Mouse (Mus musculus) cortical plate, adult 2 months (tissue): ENCODE measurements around the gene Olfr798.

Source experiments
- CTCF ChIP-seq: fragments of 200-500 bp; IDR thresholded peaks from 2 replicates; pipeline ENCODE4 v1.5.1; 2011; ENCODE audit warnings: mild to moderate bottlenecking, control low read depth, low read length; ENCODE audit not compliant: insufficient read depth; ENCODE audit errors: extremely low read depth
- POLR2A ChIP-seq: fragments of 200-500 bp; IDR thresholded peaks from 2 replicates; pipeline ENCODE4 v1.6.1; 2011; ENCODE audit warnings: mild to moderate bottlenecking, low read length, control low read depth; ENCODE audit not compliant: insufficient read depth; ENCODE audit errors: extremely low read depth

DNA sequence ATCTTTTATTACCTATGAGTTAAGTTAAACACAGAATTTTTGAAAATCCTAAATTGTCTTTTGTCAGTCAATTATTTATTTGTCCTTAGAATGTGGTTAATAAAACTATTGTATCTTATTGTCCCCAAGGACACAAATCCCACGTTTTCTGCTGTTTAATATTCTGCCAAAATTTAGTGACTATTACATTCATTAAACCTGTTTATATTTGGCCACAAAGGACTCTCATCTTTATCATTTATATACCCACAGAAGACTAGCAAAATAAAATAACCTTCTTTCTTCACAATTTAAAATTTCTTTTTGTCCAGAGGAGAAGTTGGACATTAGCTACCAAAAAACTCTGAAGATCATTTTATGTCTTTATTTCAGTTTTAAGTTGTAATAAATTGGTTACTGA is 9.4 kb upstream of the Olfr798 start, which contains the start of gene Olfr799:
- TF ChIP-seq POLR2A (no peak), CTCF (no peak)
